Mouse (Mus musculus) CH12.LX (cell line): ENCODE data around the gene Sphk2.

Source experiments
- CTCF ChIP-seq, 2 experiments: IDR thresholded peaks in 1 of 2; conservative IDR thresholded peaks in 1 of 2; 2 replicates each; pipeline ENCODE4 v1.5.1; 2011 to 2012; ENCODE audit warnings: low read depth in 2 of 2, low read length in 2 of 2, improper control_type of control experiment in 1 of 2, inconsistent platforms in 1 of 2, mild to moderate bottlenecking in 1 of 2, moderate library complexity in 1 of 2
- MAX ChIP-seq: IDR thresholded peaks from 2 replicates; pipeline ENCODE4 v1.6.1; 2011; ENCODE audit warnings: low read length, improper control_type of control experiment
- MEF2A ChIP-seq: IDR thresholded peaks from 2 replicates; pipeline ENCODE4 v1.6.1; 2014; ENCODE audit warnings: low read depth, mild to moderate bottlenecking, inconsistent platforms, low read length, improper control_type of control experiment, borderline replicate concordance
- POLR2A ChIP-seq: IDR thresholded peaks from 2 replicates; pipeline ENCODE4 v1.6.1; 2011; ENCODE audit warnings: low read depth, mild to moderate bottlenecking, improper control_type of control experiment, low read length
- RCOR1 ChIP-seq: conservative IDR thresholded peaks from 2 replicates; pipeline ENCODE4 v1.6.1; 2012; ENCODE audit warnings: low read depth, mild to moderate bottlenecking, inconsistent platforms, low read length, improper control_type of control experiment
- USF1 ChIP-seq: IDR thresholded peaks from 2 replicates; pipeline ENCODE4 v1.6.1; 2014; ENCODE audit warnings: low read depth, mild to moderate bottlenecking, inconsistent platforms, low read length, improper control_type of control experiment

DNA sequence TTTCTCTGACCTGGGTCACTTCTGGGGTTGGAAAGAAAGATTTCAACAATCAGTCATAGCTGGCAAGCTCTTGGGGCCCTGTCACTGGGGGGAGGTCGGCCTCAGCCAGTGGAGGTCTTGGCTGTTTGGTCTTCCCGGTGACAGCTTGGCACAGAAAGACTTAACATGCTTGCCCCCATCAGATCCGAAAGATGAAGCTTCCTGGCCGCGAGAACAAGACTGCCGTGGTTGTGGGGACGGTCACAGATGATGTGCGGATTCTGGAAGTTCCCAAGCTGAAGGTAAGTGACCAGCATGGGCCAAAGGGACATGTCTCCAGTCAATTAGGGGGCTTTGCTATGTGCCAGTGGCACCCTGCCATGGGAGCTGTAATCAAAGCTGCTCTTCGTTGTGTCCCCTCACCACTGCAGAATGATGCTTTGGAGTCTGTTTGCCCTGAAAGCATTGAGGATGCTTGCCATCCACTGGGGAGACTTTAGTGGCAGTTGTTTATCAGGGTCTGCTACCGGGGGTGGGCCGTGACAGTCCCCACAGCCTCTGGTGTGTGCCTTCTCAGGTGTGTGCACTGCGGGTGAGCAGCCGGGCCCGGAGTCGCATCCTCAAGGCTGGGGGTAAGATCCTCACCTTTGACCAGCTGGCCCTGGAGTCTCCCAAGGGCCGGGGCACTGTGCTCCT, 2.1 kb upstream of the Sphk2 start:
- no peak for TF ChIP-seq POLR2A
- no peak for TF ChIP-seq CTCF (conservative IDR thresholded peaks at IDR 0.05 in 1 of 2, IDR thresholded peaks at IDR 0.05 in 1 of 2; ENCODE audit: low read depth in 2 of 2, low read length in 2 of 2)
- no peak for TF ChIP-seq MEF2A
- TF ChIP-seq RCOR1, result no peak
- TF ChIP-seq USF1, result no peak
- no peak for TF ChIP-seq MAX
